Mouse (Mus musculus): ENCODE data around the gene Cpa5. TPM values are rescaled to one million over a fixed set of nuclear protein-coding genes. Genes with fewer than 3 reads are reported as not detected.

The Cpa5 gene
- polyA plus RNA-seq, 1 experiment from 2014 or later: 0.13 TPM

DNA sequence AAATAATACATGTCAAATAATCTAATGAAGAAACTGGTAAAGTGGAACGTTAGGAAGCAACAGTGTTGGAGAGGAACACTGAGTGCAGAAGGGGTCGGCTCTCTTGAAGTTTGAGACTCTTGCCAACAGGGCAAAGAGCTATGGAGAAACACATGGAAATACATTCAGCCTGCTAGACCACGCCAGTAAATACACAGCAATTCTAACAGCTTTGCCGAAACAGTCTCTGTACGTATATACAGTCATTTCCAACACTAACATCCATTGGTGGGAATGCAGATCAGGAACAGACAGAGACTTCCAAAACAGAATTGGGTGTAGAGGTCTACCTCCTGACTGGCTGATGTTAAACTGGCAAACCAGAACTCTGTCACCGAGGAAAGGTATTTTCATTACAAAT, 42.7 kb downstream of the Cpa5 start:
- Histone ChIP-seq H3K9me3 (no peaks in the 10 kb centered on the region), H3K36me3 (no peaks in the 10 kb centered on the region), H3K27me3 (no peaks in the 10 kb centered on the region), H3K4me3 (no peak overlapping the region), H3K4me2 (replicated peaks) (no peak overlapping the region), H3K4me1 (peaks cover 46% of the 10 kb centered on the region), H3K27ac (replicated peaks) (peak overlapping the region; percentile 81), H3K9ac (replicated peaks) (no peak overlapping the region)
- WGBS: 52% methylated on average over 6 of the region's 6 CpGs
- ATAC-seq (replicated peaks): no peak

- H3K27ac ChIP-seq (replicated peaks): peak overlapping the region; percentile 81
- no peaks in the 10 kb centered on the region for H3K36me3 ChIP-seq
- no peaks in the 10 kb centered on the region for H3K27me3 ChIP-seq
- H3K9me3 ChIP-seq: no peaks in the 10 kb centered on the region
- peak; percentile 65 for ATAC-seq (replicated peaks)
- no peak overlapping the region for H3K9ac ChIP-seq (replicated peaks)
- peaks cover 46% of the 10 kb centered on the region for H3K4me1 ChIP-seq
- H3K4me2 ChIP-seq (replicated peaks): no peak overlapping the region
- 8% methylated on average over 6 of the region's 6 CpGs for WGBS
- H3K4me3 ChIP-seq: no peak overlapping the region
Measured at GRCm38 (mm10) chr6:30654402-30654859, 43.6 kb downstream of the Cpa5 start.

GRCm38 (mm10) chr6:30654932-30655331, 44.1 kb downstream of the Cpa5 start:
- Histone ChIP-seq H3K9me3 (no peaks in the 10 kb centered on the region), H3K4me3 (no peak overlapping the region), H3K27ac (replicated peaks) (peak overlapping the region; percentile 81), H3K4me2 (replicated peaks) (no peak overlapping the region), H3K4me1 (peaks cover 41% of the 10 kb centered on the region), H3K9ac (replicated peaks) (no peak overlapping the region), H3K27me3 (no peaks in the 10 kb centered on the region), H3K36me3 (no peaks in the 10 kb centered on the region)
- peak; percentile 27 for ATAC-seq (replicated peaks)
- WGBS: 34% methylated on average over 3 of the region's 3 CpGs

DNA sequence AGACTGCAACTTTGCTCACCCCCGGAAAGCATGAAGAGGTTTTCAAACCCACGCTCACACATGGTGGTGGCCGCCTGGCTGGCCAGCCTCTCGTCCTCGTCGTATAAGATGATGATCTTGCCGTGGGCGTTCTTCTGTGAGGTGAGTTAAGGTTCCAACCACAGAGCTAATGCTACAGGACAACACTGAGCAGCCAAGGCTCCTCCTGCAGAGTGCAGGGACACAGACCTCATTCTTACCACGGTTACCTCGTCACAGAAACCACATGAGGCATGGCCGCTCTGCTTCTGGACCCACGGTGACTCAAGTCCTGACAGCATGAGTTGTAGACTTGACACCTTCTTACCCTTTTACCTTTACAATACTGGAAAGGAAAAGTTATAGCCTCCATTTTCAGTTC, 46.5 kb downstream of the Cpa5 start:
- no peaks in the 10 kb centered on the region for H3K36me3 ChIP-seq
- ATAC-seq (replicated peaks): no peak

DNA sequence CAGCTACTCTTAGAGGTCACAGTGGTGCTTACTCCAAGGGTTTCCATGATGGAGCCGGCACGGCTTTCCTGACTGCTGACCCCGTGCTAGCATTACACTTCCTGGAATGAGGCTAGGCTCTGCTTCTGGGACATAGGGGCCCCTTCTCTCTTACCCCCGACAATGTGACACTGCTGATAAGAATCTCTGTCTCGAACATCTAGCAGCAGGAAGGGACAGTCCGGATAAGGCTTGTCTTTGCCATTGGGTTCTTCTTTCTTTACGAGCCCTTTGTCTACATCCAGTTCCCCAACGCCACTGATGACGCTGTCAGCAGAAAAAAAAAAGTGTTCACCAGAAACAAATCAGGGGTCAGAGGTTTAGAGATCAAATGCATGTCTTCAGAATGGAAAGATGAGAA, 47.8 kb downstream of the Cpa5 start:
- H3K4me1 ChIP-seq: peaks cover 24% of the 10 kb centered on the region
- no peak overlapping the region for H3K4me3 ChIP-seq
- H3K36me3 ChIP-seq: no peaks in the 10 kb centered on the region
- no peak overlapping the region for H3K27ac ChIP-seq (replicated peaks)
- H3K27me3 ChIP-seq: no peaks in the 10 kb centered on the region
- no peak overlapping the region for H3K4me2 ChIP-seq (replicated peaks)
- ATAC-seq (replicated peaks): no peak
- 91% methylated on average over 9 of the region's 9 CpGs for WGBS
- H3K9me3 ChIP-seq: no peaks in the 10 kb centered on the region
- no peak overlapping the region for H3K9ac ChIP-seq (replicated peaks)

More for the DNA sequence above, 46.5 kb downstream of the Cpa5 start:
- Histone ChIP-seq H3K9ac (replicated peaks) (no peak overlapping the region), H3K4me1 (peaks cover 38% of the 10 kb centered on the region), H3K27me3 (no peaks in the 10 kb centered on the region), H3K27ac (replicated peaks) (no peak overlapping the region), H3K9me3 (no peaks in the 10 kb centered on the region), H3K4me2 (replicated peaks) (no peak overlapping the region), H3K4me3 (no peak overlapping the region)
- WGBS: 95% methylated on average over 12 of the region's 12 CpGs

- peaks cover 11% of the 10 kb centered on the region for H3K4me1 ChIP-seq
- 16% methylated on average over 6 of the region's 6 CpGs for WGBS
- no peak overlapping the region for H3K9ac ChIP-seq (replicated peaks)
- H3K36me3 ChIP-seq: no peaks in the 10 kb centered on the region
- H3K4me2 ChIP-seq (replicated peaks): no peak overlapping the region
- H3K27me3 ChIP-seq: no peaks in the 10 kb centered on the region
- ATAC-seq (replicated peaks): no peak
- no peaks in the 10 kb centered on the region for H3K9me3 ChIP-seq
- no peak overlapping the region for H3K4me3 ChIP-seq
- H3K27ac ChIP-seq (replicated peaks): no peak overlapping the region
Measured at GRCm38 (mm10) chr6:30664776-30665175, 54.0 kb downstream of the Cpa5 start.

DNA sequence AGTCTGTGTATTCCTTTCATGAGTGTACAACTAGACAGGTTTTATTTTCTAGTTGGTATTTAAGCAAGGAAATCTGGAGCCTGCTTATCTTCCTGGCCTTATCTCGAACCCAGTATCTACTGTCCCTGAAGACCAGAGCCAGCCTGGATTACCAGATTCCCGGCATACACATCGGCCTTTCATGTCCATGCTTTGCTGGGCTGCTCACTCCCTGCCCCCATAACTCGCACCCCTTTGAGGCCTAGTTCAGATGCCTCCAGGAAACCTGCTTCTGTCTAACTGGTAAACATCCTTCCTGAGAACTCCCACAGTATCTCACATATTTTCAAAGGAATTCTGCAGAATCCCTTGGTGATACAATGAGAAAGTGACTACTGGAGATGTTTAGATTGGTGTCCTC, 54.5 kb downstream of the Cpa5 start:
- Histone ChIP-seq H3K27ac (replicated peaks) (no peak overlapping the region), H3K9me3 (no peaks in the 10 kb centered on the region), H3K36me3 (no peaks in the 10 kb centered on the region), H3K4me2 (replicated peaks) (no peak overlapping the region), H3K4me3 (no peak overlapping the region), H3K9ac (replicated peaks) (no peak overlapping the region), H3K4me1 (peaks cover 11% of the 10 kb centered on the region), H3K27me3 (no peaks in the 10 kb centered on the region)
- no peak for ATAC-seq (replicated peaks)
- WGBS: 63% methylated on average over 4 of the region's 4 CpGs

- Histone ChIP-seq H3K4me2 (replicated peaks) (no peak overlapping the region), H3K9ac (replicated peaks) (no peak overlapping the region), H3K36me3 (no peaks in the 10 kb centered on the region), H3K4me3 (no peak overlapping the region), H3K4me1 (peaks cover 11% of the 10 kb centered on the region), H3K27ac (replicated peaks) (no peak overlapping the region), H3K9me3 (no peaks in the 10 kb centered on the region), H3K27me3 (no peaks in the 10 kb centered on the region)
- no peak for ATAC-seq (replicated peaks)
- WGBS: 49% methylated on average over 6 of the region's 6 CpGs
Measured at GRCm38 (mm10) chr6:30666043-30666442, 55.2 kb downstream of the Cpa5 start.

GRCm38 (mm10) chr6:30667585-30667984, 56.8 kb downstream of the Cpa5 start:
- Histone ChIP-seq H3K4me3 (no peak overlapping the region), H3K9me3 (no peaks in the 10 kb centered on the region), H3K27ac (replicated peaks) (no peak overlapping the region), H3K4me1 (peaks cover 11% of the 10 kb centered on the region), H3K9ac (replicated peaks) (no peak overlapping the region), H3K4me2 (replicated peaks) (no peak overlapping the region), H3K27me3 (no peaks in the 10 kb centered on the region), H3K36me3 (no peaks in the 10 kb centered on the region)
- ATAC-seq (replicated peaks): no peak
- WGBS: 44% methylated on average over 5 of the region's 5 CpGs

DNA sequence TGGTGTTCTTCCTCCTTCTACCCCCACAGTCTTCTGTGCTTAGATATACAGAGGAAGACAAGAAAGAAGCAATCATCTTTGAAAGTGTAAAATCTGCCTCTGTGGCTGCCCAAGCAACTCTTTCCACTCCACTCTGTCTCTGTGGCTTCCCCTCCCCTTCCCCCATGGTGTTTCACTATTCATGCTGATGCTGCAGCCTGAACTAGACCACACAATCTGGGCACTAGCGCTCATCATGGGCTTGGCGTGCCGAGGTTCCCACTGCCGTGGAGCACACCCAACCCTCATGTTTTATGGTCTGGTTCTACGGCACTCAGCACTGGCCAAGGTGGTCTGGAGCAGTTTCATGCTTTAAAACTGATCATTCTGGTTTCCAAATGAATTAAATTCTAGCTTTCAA, 60.9 kb downstream of the Cpa5 start:
- ATAC-seq (replicated peaks): no peak
- H3K4me1 ChIP-seq: peaks cover 31% of the 10 kb centered on the region
- no peak overlapping the region for H3K4me3 ChIP-seq
- no peak overlapping the region for H3K4me2 ChIP-seq (replicated peaks)
- 58% methylated on average over 5 of the region's 5 CpGs for WGBS
- no peaks in the 10 kb centered on the region for H3K27me3 ChIP-seq
- no peak overlapping the region for H3K9ac ChIP-seq (replicated peaks)
- no peaks in the 10 kb centered on the region for H3K36me3 ChIP-seq
- no peak overlapping the region for H3K27ac ChIP-seq (replicated peaks)
- H3K9me3 ChIP-seq: no peaks in the 10 kb centered on the region

DNA sequence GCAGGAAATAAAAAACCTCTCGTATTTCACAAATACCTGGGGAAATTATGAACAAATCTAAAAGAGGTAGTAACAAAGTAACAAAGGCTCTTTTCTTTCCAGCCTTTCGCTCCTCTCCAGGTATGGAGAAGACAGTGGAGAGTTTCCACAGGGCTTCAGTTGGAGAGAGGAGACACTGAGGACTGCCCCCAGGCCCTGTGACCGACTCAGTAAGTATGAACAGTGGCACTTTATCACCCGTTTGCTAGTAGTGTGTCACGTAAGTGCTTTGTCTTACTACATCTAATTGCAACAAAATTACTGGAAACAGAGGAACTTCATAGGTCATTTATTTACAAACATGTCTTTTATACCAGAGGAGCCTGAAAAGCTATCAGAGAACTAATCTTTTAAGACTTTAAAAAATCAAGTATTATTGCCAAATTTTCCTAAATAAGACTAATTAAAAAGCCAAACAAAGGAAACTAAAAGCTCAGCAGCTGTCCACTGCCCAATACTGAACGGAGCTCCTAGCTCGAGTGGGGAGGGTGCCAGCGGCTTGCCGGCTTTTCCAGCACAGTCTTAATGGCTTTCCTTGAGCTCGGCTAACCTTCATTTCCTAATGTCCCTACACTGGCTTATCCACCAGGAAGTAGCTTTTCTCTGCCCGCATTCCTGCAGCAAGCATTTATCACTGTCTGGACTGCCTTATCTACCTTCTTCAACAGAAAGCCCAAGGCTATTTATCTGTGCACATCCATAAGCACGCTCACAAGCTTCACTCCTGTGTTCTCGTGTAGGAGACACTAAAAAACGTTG, 63.2 kb downstream of the Cpa5 start:
- Histone ChIP-seq H3K36me3 (no peaks in the 10 kb centered on the region), H3K9me3 (no peaks in the 10 kb centered on the region), H3K4me3 (no peak overlapping the region), H3K9ac (replicated peaks) (peak overlapping the region; percentile 35), H3K4me2 (replicated peaks) (peak overlapping the region; percentile 45), H3K27ac (replicated peaks) (peak overlapping the region; percentile 92), H3K4me1 (peaks cover 42% of the 10 kb centered on the region), H3K27me3 (no peaks in the 10 kb centered on the region)
- ATAC-seq (replicated peaks): peak; percentile 63; the same call in 1 of the 2 replicates
- 11% methylated on average over 14 of the region's 14 CpGs for WGBS

GRCm38 (mm10) chr6:30674714-30675280, 64.0 kb downstream of the Cpa5 start:
- Histone ChIP-seq H3K4me2 (replicated peaks) (peak overlapping the region; percentile 45), H3K4me3 (peak overlapping the region; percentile 15; the same call in 1 of the 2 replicates), H3K27me3 (no peaks in the 10 kb centered on the region), H3K4me1 (peaks cover 46% of the 10 kb centered on the region), H3K9ac (replicated peaks) (peak overlapping the region; percentile 51; the same call in 1 of the 2 replicates), H3K9me3 (no peaks in the 10 kb centered on the region), H3K36me3 (no peaks in the 10 kb centered on the region), H3K27ac (replicated peaks) (peak overlapping the region; percentile 92)
- ATAC-seq (replicated peaks): peak; percentile 55; the same call in 1 of the 2 replicates
- WGBS: 17% methylated on average over 9 of the region's 9 CpGs

All from forebrain, embryonic 15.5 days (tissue).